Mouse (Mus musculus) midbrain, embryonic 11.5 days (tissue): Measurements from ENCODE around the gene Slc41a3. TPM values are rescaled to one million over a fixed set of nuclear protein-coding genes. Genes with fewer than 3 reads are reported as not detected.

ENCODE experiments used
- ATAC-seq: fragments of 200-750 bp; cut with Nextera tagmentation; 2 replicates; pipeline ENCODE4 v1.8.0; 2017; ENCODE audit warnings: moderate TSS enrichment, moderate library complexity; ENCODE audit not compliant: low FRiP score
- DNase-seq: peaks from one replicate; pipeline ENCODE4 v3.0.0; 2015; ENCODE audit warnings: low spot score; ENCODE audit errors: missing footprints
- H3K27ac ChIP-seq: fragments of 300-500 bp; sonication (generic); 2 replicates; pipeline ENCODE4 v1.5.1; 2014; ENCODE audit warnings: low read depth, low read length
- H3K27me3 ChIP-seq: fragments of 300-500 bp; sonication (generic); 2 replicates; pipeline ENCODE4 v1.6.1; 2014; ENCODE audit warnings: mild to moderate bottlenecking, low read length, moderate library complexity, mixed read lengths; ENCODE audit not compliant: control insufficient read depth, insufficient read depth
- H3K36me3 ChIP-seq: fragments of 300-500 bp; sonication (generic); 2 replicates; pipeline ENCODE4 v1.6.1; 2014; ENCODE audit warnings: mild to moderate bottlenecking, low read length, moderate library complexity, mixed read lengths; ENCODE audit not compliant: control insufficient read depth, insufficient read depth
- H3K4me1 ChIP-seq: fragments of 300-500 bp; sonication (generic); 2 replicates; pipeline ENCODE4 v1.6.1; 2014; ENCODE audit warnings: low read length; ENCODE audit not compliant: control insufficient read depth, insufficient read depth
- H3K4me2 ChIP-seq: fragments of 300-500 bp; sonication (generic); 2 replicates; pipeline ENCODE4 v1.6.1; 2014; ENCODE audit warnings: mild to moderate bottlenecking, moderate library complexity
- H3K4me3 ChIP-seq: fragments of 300-500 bp; sonication (generic); 2 replicates; pipeline ENCODE4 v1.5.1; 2014; ENCODE audit warnings: low read depth, low read length
- H3K9ac ChIP-seq: fragments of 300-500 bp; sonication (generic); 2 replicates; pipeline ENCODE4 v1.6.1; 2014; ENCODE audit warnings: low read length
- H3K9me3 ChIP-seq: fragments of 300-500 bp; sonication (generic); 2 replicates; pipeline ENCODE4 v1.6.1; 2016; ENCODE audit warnings: low read length; ENCODE audit not compliant: control insufficient read depth
- WGBS: fragments of 180-500 bp; shearing (Covaris S2); extraction: QIAGEN DNeasy Blood & Tissue Kit; methylation state at CpG from one replicate; pipeline ENCODE4 v1.1.7; 2014; 5-methylcytosine and 5-hydroxymethylcytosine counted together
- polyA plus RNA-seq: library from polyadenylated mRNA; unstranded; fragments of >200 nt; fragmentation: Nextera tagmentation; extraction: Ambion mirVana; gene quantifications from 2 replicates; pipeline ENCODE4 v1.2.1, GENCODE M21; 2014

Gene Slc41a3
- polyA plus RNA-seq, 1 experiment from 2014 or later = 2.7 TPM

DNA sequence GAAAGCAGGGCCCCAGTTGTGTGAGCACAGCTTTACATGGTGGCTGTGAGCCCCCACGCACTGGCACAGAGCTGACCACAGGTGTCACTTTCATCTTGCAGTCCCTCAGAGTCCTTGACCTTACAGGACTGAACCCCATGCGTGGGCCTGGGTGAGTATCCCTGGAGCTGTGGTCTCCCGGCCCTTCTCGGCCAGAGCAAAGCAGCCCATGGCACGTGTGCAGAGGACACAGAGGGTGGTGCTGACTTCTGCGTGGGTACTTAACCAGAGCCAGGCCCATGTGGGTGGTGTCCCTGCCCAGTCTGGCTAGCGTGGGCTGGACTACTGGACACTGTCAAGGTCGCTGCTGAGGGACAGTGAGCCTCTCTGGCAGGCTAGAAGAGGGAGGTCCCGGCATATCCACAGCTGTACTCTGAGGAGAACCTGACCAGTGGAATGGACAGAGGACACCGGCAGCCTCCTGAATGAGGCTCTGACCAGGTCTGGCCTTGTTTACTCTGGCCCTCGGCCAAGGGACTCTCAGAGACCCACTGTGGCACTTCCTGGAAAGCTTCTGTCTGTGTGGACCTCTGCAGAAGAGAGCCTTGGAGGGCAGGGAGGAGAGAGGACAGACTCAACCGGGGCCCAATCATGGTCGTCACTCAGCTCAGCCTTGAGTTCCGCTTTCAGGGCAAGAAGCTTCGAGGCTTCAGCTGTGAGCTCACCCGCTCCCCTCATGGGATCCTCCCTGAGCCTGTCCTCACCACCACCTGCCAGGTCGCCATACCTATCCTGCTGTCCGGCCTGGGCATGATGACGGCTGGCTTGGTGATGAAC lies 14.5 kb downstream of the Slc41a3 start:
- DNase-seq (no peak), ATAC-seq (no peak)
- Histone ChIP-seq H3K36me3 (no peaks in the 10 kb centered on the region), H3K27me3 (no peaks in the 10 kb centered on the region), H3K4me1 (peaks cover 3% of the 10 kb centered on the region), H3K4me2 (no peak overlapping the region), H3K27ac (no peak overlapping the region), H3K9ac (no peak overlapping the region), H3K4me3 (no peak overlapping the region), H3K9me3 (no peaks in the 10 kb centered on the region)
- 86% methylated on average over 19 of the region's 19 CpGs for WGBS

DNA sequence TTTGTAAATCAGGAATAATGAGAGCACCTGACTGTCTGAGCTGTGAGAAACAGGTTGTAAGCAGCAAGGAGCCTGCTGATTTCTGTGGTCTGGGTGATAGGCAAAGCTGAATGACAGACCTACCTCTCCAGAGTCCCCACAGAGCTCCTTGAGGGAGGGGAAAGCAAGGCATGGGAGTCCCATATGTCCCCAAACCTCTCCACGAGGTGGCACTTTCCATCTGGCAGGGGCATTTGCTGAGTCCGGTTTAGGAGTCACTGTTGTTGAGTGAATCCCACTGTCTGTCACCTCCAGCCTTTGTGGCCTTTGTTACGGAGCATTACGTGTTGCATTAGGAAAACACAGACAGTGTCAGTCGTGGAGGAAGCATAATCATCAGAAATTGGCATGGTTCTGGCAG lies 15.4 kb downstream of the Slc41a3 start:
- Histone ChIP-seq H3K27ac (no peak overlapping the region), H3K27me3 (no peaks in the 10 kb centered on the region), H3K9me3 (no peaks in the 10 kb centered on the region), H3K4me3 (no peak overlapping the region), H3K9ac (no peak overlapping the region), H3K4me1 (peaks cover 3% of the 10 kb centered on the region), H3K36me3 (no peaks in the 10 kb centered on the region), H3K4me2 (no peak overlapping the region)
- WGBS = 83% methylated on average over 5 of the region's 5 CpGs
- DNase-seq (no peak), ATAC-seq (no peak)

- H3K9ac ChIP-seq = no peak overlapping the region
These were observed 16.5 kb downstream of the Slc41a3 start for GRCm38 (mm10) chr6:90620791-90621583.

DNA sequence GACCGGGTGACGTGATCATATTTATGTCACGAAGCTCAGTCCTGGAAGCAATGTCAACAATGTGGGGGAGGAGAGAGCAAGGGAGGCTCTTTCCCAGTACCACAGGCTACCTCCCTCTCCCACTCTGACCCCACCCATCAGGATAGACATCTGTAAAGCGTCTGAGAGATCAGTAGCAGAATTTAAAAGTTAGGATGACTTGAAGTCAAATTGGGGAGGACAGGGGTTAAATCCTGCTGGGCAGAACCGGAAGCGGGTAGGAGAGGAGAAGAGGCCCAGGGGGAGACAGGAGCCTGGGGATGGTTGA lies 17.0 kb downstream of the Slc41a3 start:
- Histone ChIP-seq H3K9ac (no peak overlapping the region), H3K4me1 (peaks cover 3% of the 10 kb centered on the region), H3K4me2 (no peak overlapping the region), H3K36me3 (no peaks in the 10 kb centered on the region), H3K4me3 (no peak overlapping the region), H3K27ac (no peak overlapping the region), H3K9me3 (no peaks in the 10 kb centered on the region), H3K27me3 (no peaks in the 10 kb centered on the region)
- WGBS = 76% methylated on average over 6 of the region's 6 CpGs
- no peak for DNase-seq
- no peak for ATAC-seq

More at GRCm38 (mm10) chr6:90620791-90621583, 16.5 kb downstream of the Slc41a3 start:
- H3K4me1 ChIP-seq = peaks cover 3% of the 10 kb centered on the region
- peak; percentile 82 for DNase-seq
- no peak overlapping the region for H3K4me3 ChIP-seq
- no peak for ATAC-seq
- no peaks in the 10 kb centered on the region for H3K36me3 ChIP-seq
- no peak overlapping the region for H3K4me2 ChIP-seq
- H3K27ac ChIP-seq = no peak overlapping the region
- 45% methylated on average over 9 of the region's 9 CpGs for WGBS
- H3K27me3 ChIP-seq = no peaks in the 10 kb centered on the region
- H3K9me3 ChIP-seq = no peaks in the 10 kb centered on the region

GRCm38 (mm10) chr6:90622758-90623455 lies 18.4 kb downstream of the Slc41a3 start:
- no peak overlapping the region for H3K4me3 ChIP-seq
- DNase-seq (no peak), ATAC-seq (0 out of 2 replicates have a peak, but pooled peaks have one; percentile 17)
- H3K36me3 ChIP-seq = no peaks in the 10 kb centered on the region
- H3K27ac ChIP-seq = no peak overlapping the region
- no peak overlapping the region for H3K4me2 ChIP-seq
- WGBS = 45% methylated on average over 11 of the region's 11 CpGs
- H3K27me3 ChIP-seq = no peaks in the 10 kb centered on the region
- no peaks in the 10 kb centered on the region for H3K9me3 ChIP-seq
- no peak overlapping the region for H3K9ac ChIP-seq
- peaks cover 3% of the 10 kb centered on the region for H3K4me1 ChIP-seq

GRCm38 (mm10) chr6:90623456-90623836 lies 18.9 kb downstream of the Slc41a3 start:
- Histone ChIP-seq H3K9ac (no peak overlapping the region), H3K4me2 (no peak overlapping the region), H3K27me3 (no peaks in the 10 kb centered on the region), H3K4me1 (peaks cover 3% of the 10 kb centered on the region), H3K27ac (no peak overlapping the region), H3K9me3 (no peaks in the 10 kb centered on the region), H3K36me3 (no peaks in the 10 kb centered on the region), H3K4me3 (no peak overlapping the region)
- no peak for ATAC-seq
- DNase-seq = no peak
- WGBS = 83% methylated on average over 5 of the region's 5 CpGs

- Histone ChIP-seq H3K4me1 (peaks cover 3% of the 10 kb centered on the region), H3K27ac (no peak overlapping the region)
- 88% methylated on average over 6 of the region's 6 CpGs for WGBS
These were observed 19.7 kb downstream of the Slc41a3 start for GRCm38 (mm10) chr6:90624184-90624583.

DNA sequence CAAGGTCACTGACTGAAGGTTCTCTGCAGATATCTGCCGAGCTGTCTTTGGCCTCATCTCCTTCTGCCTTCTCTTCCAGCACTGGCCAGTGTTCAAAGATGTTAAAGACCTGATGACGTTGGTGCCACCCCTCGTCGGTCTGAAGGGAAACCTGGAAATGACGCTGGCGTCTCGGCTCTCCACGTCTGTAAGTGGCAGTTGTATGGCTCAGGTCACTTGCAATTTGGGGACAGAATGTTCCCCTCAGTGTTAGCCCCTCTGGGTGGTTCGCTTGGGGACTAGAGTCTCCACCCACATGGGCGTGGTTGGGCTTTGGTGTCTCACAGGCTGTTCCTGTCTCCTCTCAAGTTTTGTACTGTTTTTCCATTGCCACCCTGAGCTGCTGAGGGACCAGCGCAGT lies 20.2 kb downstream of the Slc41a3 start:
- H3K4me2 ChIP-seq = no peak overlapping the region
- no peak overlapping the region for H3K27ac ChIP-seq
- H3K9me3 ChIP-seq = no peaks in the 10 kb centered on the region
- H3K36me3 ChIP-seq = no peaks in the 10 kb centered on the region
- no peaks in the 10 kb centered on the region for H3K27me3 ChIP-seq
- DNase-seq (no peak), ATAC-seq (no peak)
- H3K4me3 ChIP-seq = no peak overlapping the region
- peaks cover 3% of the 10 kb centered on the region for H3K4me1 ChIP-seq
- H3K9ac ChIP-seq = no peak overlapping the region
- 76% methylated on average over 11 of the region's 11 CpGs for WGBS

More at GRCm38 (mm10) chr6:90624184-90624583, 19.7 kb downstream of the Slc41a3 start:
- ATAC-seq = no peak
- no peaks in the 10 kb centered on the region for H3K36me3 ChIP-seq
- H3K9ac ChIP-seq = no peak overlapping the region
- no peaks in the 10 kb centered on the region for H3K27me3 ChIP-seq
- no peak overlapping the region for H3K4me3 ChIP-seq
- no peak overlapping the region for H3K4me2 ChIP-seq
- H3K9me3 ChIP-seq = no peaks in the 10 kb centered on the region
- no peak for DNase-seq
